Mouse (Mus musculus): Measurements from ENCODE around the gene Zbtb20.

The Zbtb20 gene

DNA sequence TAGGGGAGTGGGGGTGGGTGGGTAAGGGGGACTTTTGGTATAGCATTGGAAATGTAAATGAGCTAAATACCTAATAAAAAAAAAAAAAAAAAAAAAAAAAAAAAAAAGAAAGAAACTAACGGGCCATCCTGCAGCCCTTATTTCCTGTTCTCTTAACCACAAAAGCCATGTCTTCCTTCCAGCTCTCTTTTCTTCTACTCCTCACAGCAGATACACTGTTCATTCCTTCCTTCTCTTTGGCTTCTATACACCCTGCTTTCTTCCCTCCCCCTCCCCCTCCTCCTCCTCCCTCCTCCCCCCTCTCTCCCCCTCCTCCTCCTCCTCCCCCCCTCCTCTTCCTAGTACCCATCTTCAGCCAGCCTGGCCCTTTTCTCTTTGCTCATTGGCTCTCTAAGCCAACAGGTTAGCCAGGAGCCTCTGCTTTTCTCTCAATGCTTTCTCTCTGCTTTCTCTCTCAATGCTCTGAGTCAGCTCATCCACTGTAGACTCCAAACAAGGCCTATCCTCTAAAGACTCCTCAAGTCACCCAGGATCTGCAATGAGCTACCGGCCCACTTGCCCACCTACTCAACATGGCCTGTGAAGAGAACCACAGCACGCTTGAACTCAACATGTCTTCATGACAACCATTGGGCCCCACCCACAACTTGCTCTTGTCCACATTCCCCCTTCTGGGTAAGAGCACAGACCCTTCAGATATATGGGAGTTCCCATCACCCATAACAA lies 774.8 kb downstream of the Zbtb20 start:
- no peak for DNase-seq (ENCODE audit: low spot score in 2 of 2)

DNA sequence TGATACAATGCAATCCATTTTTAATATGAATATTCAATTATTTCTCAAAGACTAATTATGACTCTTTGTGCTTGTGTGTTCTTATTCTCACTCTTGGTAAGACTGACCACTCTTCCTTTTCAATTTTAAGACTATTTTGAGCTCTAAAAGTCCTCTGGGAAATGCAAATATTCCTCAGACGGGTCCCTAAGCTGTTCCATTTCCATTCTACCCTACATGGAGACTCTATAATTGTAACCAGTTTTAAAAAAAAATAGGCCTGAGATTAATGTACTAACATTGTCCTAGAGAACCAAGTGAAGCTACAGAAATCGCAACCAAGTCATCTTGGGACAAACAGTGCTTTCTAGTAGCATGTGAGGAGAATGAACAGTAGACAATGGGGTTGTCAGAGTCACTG lies 777.6 kb downstream of the Zbtb20 start:
- no peak for DNase-seq (ENCODE audit: low spot score in 2 of 2)

DNA sequence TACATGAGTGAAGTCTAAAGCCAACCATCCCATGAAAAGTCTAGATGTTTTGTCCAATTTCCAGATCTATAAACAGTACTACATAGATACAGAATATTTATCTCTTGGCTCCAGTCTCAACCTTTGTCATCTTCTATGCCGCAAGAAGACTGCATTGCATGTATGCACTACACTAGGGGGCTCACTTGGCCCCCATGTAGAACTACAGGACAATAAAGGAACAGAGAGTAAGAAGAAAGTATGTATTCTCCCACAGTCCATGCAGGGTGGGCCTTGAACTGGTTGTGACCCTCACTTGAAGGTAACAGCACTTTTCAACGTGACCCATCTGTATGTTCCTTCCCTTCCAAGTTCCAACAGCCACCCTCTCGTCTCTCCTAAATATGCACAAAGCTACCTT lies 778.6 kb downstream of the Zbtb20 start:
- DNase-seq (ENCODE audit: low spot score in 2 of 2), result no peak

DNA sequence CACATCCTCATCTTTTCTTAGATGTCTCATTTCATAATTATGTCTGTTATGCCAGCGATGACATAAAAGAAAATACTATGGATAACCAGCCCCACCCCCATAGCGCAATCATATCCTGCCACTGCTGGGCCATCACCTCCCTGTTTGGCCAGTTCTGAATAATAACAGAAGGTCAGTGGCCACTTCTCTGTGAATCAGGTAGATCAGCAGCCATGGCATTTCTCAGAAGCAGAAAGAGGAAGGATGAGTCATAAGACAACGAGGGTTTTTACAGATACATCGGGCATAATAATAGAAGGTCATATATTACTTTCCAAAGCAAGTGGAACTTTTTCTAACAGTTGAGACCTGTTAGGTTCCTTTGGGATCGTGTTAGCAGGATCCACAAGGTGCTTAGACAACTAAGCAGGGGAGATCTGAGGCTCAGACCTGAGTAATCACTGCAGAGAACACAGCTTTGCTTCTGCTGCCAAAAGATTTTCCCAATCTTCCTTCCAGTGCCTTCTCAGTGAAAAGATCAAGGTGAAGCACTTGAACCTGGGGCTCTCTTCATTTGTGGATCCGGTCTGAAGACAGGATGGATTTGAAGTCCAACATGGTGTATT lies 779.6 kb downstream of the Zbtb20 start:
- DNase-seq (ENCODE audit: low spot score in 2 of 2), result no peak

DNA sequence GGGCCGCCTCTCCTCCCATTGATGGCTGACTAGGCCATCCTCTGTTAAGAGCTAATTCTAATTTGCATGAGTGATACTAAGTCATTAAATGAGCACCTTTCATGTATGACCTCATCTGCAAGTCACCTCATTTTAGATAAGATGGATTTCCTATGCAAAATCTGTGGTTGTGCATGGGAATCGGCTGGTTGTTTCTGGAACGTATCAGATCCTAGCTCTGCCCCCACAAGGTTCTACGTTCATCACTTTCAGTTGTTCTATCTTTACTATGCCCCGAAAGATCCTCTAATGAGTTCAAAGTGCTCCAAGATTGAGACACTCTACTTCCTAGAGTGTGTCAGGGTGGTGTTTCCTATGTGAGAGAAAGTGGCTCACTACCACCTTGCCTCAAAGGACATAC lies 785.9 kb downstream of the Zbtb20 start:
- DNase-seq (ENCODE audit: low spot score in 2 of 2), result no peak

DNA sequence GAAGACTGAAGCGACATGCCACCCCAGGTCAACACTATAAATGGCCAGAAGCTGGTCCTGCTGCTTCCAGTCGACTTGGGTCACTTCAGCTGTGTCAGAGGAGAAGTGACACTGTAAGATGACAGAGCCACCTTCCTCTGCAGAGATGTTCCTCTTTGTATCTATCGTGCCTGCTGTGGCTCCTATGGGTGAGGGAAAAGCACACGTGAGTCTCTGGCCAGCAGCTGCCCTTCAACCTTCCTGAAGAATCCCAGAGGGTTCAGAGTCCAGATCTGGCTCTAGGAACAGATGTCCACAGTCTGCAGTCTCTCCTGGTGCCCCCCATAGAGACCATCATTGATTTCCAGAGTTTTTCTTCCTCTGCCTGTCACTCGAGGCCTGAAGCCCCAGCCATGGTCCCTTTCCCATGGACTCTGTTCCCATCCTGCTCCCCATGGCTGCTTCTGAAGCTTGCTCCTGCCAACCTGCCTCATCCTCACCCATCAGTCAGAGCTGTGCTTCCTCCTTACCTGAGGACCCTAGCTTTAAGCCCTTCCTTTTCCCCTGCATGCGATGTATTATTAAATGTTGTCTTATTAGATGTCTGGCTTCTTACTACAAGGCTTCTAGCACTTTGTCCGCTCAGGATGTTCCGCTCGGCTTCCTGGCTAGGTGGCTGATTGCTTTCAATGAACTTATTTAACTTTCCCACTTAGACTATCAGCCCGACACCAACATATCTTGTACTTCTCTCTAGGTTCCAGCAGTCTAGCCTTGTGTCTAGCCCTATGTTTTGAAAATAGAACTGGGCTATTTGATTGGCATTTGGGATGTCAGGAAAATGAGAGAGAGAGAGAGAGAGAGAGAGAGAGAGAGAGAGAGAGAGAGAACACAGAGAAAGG lies 786.7 kb downstream of the Zbtb20 start:
- no peak for DNase-seq (ENCODE audit: low spot score in 2 of 2)

DNA sequence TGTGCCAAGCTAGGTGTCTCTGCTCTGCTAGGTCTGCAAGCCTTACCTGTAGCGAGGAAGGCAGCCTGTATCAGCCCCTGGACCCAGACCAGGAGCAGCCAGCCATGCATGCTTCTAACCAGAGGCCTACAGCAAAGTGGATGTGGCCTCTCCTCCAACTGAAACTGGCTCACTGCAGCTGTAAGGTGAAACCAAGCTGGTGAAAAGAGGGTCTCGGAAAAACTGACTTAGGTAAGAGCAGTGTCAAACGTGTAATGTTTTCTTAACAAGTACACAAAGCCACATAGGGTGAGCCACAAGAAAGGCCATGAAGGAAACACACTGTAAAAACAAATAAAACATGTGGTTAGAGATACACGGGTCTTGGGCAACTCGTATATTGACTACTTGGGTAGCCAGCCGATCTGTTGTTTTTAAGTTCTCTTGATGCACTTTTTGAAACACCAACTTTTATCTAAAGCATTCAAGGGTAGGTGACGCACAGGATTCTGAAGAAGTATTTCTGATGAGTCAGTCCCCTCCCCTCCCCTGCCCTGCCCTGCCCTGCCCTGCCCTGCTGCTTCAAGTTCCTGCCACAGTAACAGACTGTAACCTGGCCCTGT lies 788.4 kb downstream of the Zbtb20 start, which contains the start of gene Tigit:
Tigit (minus strand) TSS at position 169 of the 602 bp plus-strand sequence.
- no peak for DNase-seq (ENCODE audit: low spot score in 2 of 2)

DNA sequence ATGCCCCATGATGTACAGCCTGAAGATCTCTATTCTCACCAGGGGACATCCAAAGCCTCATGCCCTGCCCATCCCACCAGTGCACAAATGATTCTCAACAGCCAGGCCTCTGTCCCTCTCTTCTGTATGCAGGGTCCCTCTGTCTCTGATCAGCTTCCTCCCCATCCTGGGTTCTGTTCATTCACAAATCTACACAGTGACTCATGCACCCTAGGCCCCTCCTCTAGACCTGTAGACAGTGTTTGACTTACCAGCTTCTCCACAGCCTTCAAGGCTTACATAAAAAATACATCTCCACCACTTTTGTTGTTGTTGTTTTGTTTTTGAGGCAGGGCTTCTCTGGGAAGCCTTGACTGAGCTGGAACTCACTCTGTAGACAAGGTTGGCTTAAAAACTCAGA lies 789.2 kb downstream of the Zbtb20 start:
- DNase-seq (ENCODE audit: low spot score in 2 of 2), result no peak

DNA sequence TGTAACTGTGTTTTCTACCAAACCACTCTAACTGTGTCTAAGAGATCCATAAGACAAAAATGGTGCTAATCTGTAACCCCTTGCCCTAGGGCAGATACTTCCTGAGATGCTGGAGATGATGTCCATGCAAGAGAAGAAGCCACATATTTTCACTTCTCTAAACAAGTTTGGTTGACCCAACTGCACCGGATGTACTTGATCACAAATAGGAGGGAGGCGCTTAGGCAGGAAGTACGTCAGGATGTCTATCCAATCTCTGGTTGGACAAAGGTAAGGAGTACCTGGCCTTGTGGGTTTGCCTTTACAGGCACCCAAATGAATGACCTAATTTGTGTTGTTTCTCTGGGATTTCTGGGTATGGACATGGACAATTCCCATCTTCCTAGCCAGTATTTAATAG lies 792.6 kb downstream of the Zbtb20 start:
- no peak for DNase-seq (ENCODE audit: low spot score in 2 of 2)

DNA sequence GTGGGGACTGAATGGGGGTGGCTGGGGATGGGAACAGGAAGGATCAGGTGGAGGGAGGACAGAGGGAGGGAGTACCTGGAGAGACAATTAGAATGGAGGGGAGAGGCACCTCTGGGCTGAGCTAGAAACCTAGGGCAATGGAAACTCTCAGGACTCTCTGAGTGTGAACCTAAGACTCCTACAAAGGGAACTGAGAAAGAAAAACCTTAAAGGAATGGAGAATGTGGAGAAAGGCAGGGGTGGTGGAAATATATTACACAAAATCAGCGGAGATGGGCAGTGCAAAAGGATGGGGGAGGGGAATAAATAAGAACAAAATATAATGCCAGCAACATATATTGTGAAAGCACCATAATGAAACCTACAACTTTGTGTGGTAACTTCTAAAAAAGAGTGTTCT lies 796.3 kb downstream of the Zbtb20 start:
- DNase-seq (ENCODE audit: low spot score in 2 of 2), result no peak

DNA sequence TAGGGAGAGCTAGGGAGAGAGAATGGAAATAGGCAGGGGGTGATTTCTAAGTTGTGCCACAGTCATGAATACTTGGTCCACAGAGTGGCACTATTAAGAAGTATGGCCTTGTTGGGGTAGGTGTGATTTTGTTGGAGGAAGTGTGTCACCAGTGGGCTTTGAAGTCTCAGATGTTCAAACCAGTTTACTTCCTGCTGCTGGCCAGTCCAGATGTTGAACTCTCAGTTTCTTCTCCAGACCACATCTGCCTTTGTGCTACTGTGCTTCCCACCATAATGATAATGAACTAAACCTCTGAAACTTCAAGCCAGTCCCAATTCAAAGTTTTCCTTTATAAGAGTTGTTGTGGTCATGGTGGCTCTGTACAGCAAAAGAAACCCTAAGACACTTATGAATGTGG lies 797.0 kb downstream of the Zbtb20 start:
- no peak for DNase-seq (ENCODE audit: low spot score in 2 of 2)

DNA sequence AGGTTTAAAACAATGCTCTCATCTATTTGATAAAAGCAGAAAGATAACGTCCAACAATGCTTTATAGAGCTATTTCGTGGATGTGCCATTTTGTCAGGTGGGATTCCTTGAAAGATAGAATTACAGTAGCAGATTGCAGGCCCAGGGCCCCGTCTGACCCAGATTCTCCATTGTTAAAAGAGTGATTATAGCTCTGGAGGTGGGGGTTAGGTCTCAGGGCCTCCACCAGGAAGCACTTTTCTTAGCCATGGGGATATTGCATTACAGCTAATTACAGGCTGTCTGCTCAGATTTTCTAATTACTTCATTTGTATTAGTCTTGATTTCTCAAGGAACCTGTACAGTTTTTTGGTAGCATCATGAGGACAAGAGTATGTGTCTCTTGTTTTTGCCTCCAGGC lies 798.7 kb downstream of the Zbtb20 start:
- DNase-seq (ENCODE audit: low spot score in 2 of 2), result no peak

DNA sequence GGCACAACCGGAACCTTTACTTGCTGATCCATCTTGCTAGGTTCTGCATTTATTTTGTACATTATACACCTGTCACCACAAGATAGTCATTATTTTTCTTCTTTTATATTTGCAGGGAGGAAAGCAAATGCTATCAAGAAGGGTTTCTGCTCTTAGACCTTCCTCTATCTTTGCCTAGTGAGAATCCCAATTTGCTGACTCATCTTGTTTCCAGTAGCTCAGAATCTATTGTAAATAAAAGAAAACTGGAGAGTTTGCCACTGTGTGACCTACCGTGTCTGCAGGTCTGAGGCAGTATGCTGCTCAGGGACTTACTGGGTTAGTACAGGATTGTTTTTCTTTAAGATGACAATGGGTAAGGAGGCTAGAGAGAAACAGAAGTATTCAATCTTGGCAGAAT lies 812.3 kb downstream of the Zbtb20 start:
- no peak for DNase-seq (ENCODE audit: low spot score in 2 of 2)

DNA sequence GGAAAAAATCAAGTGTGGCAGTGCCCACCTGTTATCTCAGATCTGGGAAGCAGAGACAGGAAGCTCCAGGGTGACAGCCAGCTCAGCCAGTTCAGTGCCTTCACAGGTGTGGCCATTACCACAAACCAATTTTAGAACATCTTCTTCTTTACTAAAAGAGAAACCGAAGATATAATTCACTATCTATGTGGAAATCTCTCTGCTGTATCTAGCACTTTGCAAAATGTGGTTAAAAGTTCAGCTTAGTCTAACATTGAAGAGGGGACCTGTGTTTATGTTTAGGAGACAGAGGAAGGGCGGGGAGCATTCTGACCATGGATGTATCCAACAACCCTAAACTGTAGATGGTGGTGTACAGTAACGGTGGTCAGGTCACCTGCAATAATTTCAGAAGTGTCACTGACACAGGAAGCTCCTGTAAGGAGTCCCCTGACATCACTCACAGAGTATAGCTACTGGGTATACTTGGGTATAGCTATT lies 814.6 kb downstream of the Zbtb20 start:
- DNase-seq (ENCODE audit: low spot score in 2 of 2), result no peak

DNA sequence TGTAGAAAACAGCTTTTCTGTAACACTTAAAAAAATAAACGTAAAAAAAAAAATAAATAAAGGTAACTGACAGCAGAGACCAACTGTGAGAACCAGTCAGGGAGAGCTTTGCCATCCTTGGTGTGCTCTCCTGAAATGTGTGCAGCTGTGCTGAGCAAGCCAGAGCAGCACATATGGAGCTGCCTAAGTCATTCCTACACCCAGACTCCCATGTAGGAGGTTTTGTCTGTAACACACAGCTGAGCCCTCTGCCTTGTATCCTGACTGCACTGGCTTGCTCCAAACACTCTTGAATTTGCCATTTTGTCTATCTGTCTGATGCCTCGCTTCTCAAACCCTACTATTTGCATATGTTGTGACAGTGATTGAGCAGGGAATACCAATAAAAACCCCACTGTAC lies 815.2 kb downstream of the Zbtb20 start:
- no peak for DNase-seq (ENCODE audit: low spot score in 2 of 2)

DNA sequence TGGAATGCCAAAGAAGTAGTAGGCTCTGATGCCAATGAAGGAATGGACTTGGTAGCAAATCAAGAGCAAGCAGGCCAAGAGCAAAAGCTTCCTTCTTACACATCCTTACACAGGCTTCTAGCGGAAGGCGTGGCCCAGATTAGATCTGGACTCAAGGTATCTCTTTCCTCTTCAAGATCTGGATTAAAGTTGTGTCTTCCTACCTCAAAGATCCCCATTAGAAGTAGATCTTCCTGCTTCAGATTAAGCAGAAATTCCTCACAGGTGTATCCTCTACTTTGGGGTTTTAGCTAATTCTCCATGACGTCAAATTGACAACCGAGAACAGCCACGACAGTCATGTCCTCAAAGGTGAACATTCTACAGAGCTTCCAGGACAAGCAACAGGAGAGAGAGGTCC lies 816.1 kb downstream of the Zbtb20 start:
- no peak for DNase-seq (ENCODE audit: low spot score in 2 of 2)
